Mouse (Mus musculus): ENCODE measurements around the gene Ankrd35. TPM values are rescaled to one million over a fixed set of nuclear protein-coding genes. Genes with fewer than 3 reads are reported as not detected.

Gene Ankrd35
- polyA plus RNA-seq, 1 experiment from 2014 or later: 1.8 TPM

DNA sequence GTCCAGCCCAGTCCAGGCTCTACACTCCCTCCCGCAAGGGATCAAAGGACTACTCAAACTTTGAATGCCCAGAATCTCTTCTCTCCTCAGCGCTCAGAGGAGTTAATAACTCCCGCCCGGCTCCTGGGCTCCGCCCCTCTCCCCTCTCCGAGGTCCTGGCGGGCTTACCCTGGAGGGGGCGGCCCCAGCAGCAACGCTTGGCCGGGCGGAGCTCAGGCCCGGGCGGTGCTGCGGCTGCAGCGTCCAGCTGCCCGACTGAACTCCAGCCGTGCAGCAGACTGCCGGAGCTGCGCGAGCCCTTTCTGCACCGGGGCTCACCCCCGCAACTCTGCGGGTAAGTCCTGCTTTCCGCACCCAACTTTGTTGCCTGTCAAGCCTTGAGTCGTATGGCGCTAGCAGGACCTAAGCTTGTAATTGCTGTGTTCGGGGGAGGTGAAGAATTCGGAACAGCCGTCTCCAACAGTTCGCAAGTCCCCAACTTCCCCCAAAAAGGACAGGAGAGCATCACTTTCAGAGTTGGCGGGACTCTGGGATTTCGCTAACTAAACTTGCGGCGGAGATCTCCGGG, 26.4 kb downstream of the Ankrd35 start, which contains the start of gene Pias3:
Gene Pias3 (plus strand): TSS at position 187 of the 568 bp plus-strand sequence.
- Histone ChIP-seq H3K4me3 (replicated peaks; ENCODE audit: low read length) (peak within 1 kb of the TSS; percentile 89), H3K9ac (peak within 1 kb of the TSS; percentile 85), H3K9me3 (ENCODE audit: control insufficient read depth, low read length) (no peaks in the 10 kb centered on the region), H3K27me3 (ENCODE audit: control insufficient read depth, insufficient read depth, low read length) (no peaks in the 10 kb centered on the region), H3K4me2 (replicated peaks) (peak within 1 kb of the TSS; percentile 79), H3K27ac (peak within 1 kb of the TSS; percentile 92), H3K36me3 (replicated peaks; ENCODE audit: control insufficient read depth, insufficient read depth) (peaks cover 12% of the 10 kb centered on the region), H3K4me1 (replicated peaks; ENCODE audit: control insufficient read depth, insufficient read depth, low read length) (peaks cover 10% of the 10 kb centered on the region)
- ATAC-seq (ENCODE audit: low FRiP score) (peak; percentile 63), DNase-seq (ENCODE audit: low spot score) (peak; percentile 62)
- WGBS: under 1% methylated on average over 33 of the region's 35 CpGs

DNA sequence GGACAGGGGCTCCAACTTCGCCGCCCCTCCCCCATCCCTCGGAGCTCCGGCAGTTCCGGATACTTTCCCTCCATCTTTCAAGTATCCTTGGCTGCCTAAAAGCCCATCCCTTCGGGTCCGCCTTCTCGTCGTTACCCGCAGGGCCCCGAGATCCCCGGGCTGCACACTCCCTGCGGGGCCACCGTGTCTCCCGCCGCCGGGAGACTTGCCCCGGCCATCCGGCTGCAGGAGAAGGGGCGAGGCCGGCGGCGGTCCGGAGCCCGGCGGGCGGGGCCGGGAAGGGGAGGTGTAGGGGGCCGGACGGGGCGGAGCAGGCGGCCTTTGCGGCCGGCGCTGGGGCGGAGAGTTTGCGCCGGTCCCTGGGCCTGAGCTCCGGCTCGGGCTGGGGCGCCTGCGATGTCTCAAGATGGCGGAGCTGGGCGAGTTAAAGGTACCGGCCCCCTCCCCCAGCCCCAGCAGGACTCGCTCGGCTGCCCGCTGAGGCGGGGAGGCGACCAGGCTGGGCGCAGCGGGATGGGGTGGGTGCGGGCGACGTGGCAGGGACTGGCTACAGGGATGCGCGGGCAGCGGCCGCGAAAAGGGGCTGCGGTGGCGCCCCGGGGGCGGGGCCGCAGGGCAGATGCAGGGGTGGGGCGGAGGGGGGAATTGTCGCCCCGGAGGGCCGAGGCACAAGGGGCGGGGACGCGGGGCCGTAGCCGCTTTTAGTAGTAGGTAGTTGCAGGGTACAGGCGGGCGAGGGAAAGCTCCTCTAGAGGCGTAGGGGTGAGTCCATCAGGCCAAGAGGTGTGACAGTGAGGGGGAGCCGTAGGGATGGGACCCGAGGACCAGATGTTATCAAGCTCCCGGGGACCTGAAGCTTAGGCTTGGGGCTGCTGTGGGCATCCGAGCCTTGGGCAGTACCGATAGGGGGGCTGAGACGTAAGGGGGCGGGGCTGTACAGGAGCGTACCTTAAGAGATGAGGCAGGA, 27.1 kb downstream of the Ankrd35 start:
- peak; percentile 93 for ATAC-seq (ENCODE audit: low FRiP score)
- peak overlapping the region; percentile 85 for H3K9ac ChIP-seq
- peaks cover 20% of the 10 kb centered on the region for H3K36me3 ChIP-seq (replicated peaks; ENCODE audit: control insufficient read depth, insufficient read depth)
- H3K4me2 ChIP-seq (replicated peaks): peak overlapping the region; percentile 79
- peak overlapping the region; percentile 89 for H3K4me3 ChIP-seq (replicated peaks; ENCODE audit: low read length)
- peak; percentile 80 for DNase-seq (ENCODE audit: low spot score)
- H3K9me3 ChIP-seq (ENCODE audit: control insufficient read depth, low read length): no peaks in the 10 kb centered on the region
- H3K27me3 ChIP-seq (ENCODE audit: control insufficient read depth, insufficient read depth, low read length): no peaks in the 10 kb centered on the region
- peaks cover 10% of the 10 kb centered on the region for H3K4me1 ChIP-seq (replicated peaks; ENCODE audit: control insufficient read depth, insufficient read depth, low read length)
- H3K27ac ChIP-seq: peak overlapping the region; percentile 92
- 1% methylated on average over 70 of the region's 85 CpGs for WGBS

DNA sequence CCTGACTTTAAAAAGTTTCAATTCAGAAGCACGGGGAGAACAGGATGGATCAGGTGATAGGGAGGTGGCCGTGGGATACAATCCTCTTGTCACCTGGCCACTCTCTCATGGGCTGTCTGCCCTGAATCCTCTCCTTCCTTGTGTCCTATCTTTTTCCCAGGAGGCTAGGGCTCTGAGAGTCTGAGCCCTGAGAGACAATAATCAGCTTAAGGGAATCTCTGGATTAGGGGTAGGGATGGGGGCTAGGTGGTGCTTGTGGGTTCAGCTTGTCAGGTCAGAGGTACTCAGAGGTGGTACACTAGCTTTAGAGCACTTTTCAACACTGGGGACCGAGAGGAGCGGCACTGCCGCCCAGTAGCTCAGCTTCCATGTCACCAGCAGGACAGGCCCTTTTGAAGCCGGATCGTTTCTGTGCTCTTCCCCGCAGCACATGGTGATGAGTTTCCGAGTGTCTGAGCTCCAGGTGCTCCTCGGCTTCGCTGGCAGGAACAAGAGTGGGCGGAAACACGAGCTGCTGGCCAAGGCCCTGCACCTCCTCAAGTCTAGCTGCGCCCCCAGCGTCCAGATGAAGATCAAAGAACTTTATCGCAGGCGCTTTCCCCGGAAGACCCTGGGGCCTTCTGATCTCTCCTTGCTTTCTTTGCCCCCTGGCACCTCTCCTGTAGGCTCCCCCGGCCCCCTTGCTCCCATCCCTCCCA, 29.2 kb downstream of the Ankrd35 start:
- 63% methylated on average over 19 of the region's 19 CpGs for WGBS
- Histone ChIP-seq H3K36me3 (replicated peaks; ENCODE audit: control insufficient read depth, insufficient read depth) (peaks cover 39% of the 10 kb centered on the region), H3K27ac (no peak overlapping the region), H3K9me3 (ENCODE audit: control insufficient read depth, low read length) (no peaks in the 10 kb centered on the region), H3K27me3 (ENCODE audit: control insufficient read depth, insufficient read depth, low read length) (no peaks in the 10 kb centered on the region), H3K4me2 (replicated peaks) (no peak overlapping the region), H3K9ac (no peak overlapping the region), H3K4me3 (replicated peaks; ENCODE audit: low read length) (no peak overlapping the region), H3K4me1 (replicated peaks; ENCODE audit: control insufficient read depth, insufficient read depth, low read length) (peaks cover 10% of the 10 kb centered on the region)
- ATAC-seq (ENCODE audit: low FRiP score) (no peak), DNase-seq (ENCODE audit: low spot score) (no peak)

DNA sequence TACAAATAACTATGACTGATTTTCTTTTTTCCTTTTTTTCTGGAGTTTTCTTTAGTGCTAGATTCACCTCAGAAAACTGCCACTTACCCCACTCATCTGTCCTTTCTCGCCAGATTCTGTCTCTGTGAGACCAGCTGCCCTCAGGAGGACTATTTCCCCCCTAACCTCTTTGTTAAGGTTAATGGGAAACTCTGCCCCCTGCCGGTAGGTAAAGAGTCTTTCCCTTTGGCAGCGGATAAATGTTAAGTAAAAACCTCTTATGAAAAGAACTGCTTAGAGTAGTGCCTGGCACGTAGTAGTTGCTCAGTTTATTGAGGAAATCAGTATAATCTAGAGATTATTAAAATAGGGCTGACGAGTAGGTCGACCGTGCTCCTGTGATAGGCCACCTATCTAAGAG, 30.4 kb downstream of the Ankrd35 start:
- Histone ChIP-seq H3K36me3 (replicated peaks; ENCODE audit: control insufficient read depth, insufficient read depth) (peaks cover 44% of the 10 kb centered on the region), H3K27ac (no peak overlapping the region), H3K9me3 (ENCODE audit: control insufficient read depth, low read length) (no peaks in the 10 kb centered on the region), H3K9ac (no peak overlapping the region), H3K4me3 (replicated peaks; ENCODE audit: low read length) (no peak overlapping the region), H3K4me2 (replicated peaks) (no peak overlapping the region), H3K27me3 (ENCODE audit: control insufficient read depth, insufficient read depth, low read length) (no peaks in the 10 kb centered on the region), H3K4me1 (replicated peaks; ENCODE audit: control insufficient read depth, insufficient read depth, low read length) (peaks cover 10% of the 10 kb centered on the region)
- DNase-seq (ENCODE audit: low spot score): no peak
- ATAC-seq (ENCODE audit: low FRiP score): no peak
- WGBS: 56% methylated on average over 7 of the region's 7 CpGs

DNA sequence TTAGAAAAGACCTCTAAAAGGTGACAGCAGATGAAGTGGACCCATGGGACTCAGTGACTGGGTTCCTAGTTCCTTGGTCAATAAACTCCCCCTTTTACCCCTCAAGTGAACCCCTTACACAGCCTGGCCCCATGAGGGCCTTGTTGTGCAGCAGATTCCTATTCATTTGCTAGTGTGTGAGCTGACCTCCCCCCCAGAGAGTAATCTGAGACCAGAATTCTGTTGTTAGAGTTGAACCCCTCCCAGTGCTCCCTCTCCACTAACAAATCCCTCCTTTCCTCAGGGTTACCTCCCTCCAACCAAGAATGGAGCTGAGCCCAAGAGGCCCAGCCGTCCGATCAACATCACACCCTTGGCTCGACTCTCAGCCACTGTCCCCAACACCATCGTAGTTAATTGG, 31.1 kb downstream of the Ankrd35 start:
- Histone ChIP-seq H3K27ac (no peak overlapping the region), H3K4me3 (replicated peaks; ENCODE audit: low read length) (no peak overlapping the region), H3K9ac (no peak overlapping the region), H3K27me3 (ENCODE audit: control insufficient read depth, insufficient read depth, low read length) (no peaks in the 10 kb centered on the region), H3K36me3 (replicated peaks; ENCODE audit: control insufficient read depth, insufficient read depth) (peaks cover 47% of the 10 kb centered on the region), H3K4me1 (replicated peaks; ENCODE audit: control insufficient read depth, insufficient read depth, low read length) (peaks cover 10% of the 10 kb centered on the region), H3K9me3 (ENCODE audit: control insufficient read depth, low read length) (no peaks in the 10 kb centered on the region), H3K4me2 (replicated peaks) (no peak overlapping the region)
- DNase-seq (ENCODE audit: low spot score) (no peak), ATAC-seq (ENCODE audit: low FRiP score) (no peak)
- WGBS: 82% methylated on average over 4 of the region's 4 CpGs

- no peaks in the 10 kb centered on the region; the same call in 1 of the 2 replicates for H3K4me1 ChIP-seq (replicated peaks; ENCODE audit: control insufficient read depth, insufficient read depth, low read length)
- 69% methylated on average over 11 of the region's 11 CpGs for WGBS
- DNase-seq (ENCODE audit: low spot score) (no peak), ATAC-seq (ENCODE audit: low FRiP score) (no peak)
- H3K9me3 ChIP-seq (ENCODE audit: control insufficient read depth, low read length): no peaks in the 10 kb centered on the region
- no peak overlapping the region for H3K4me3 ChIP-seq (replicated peaks; ENCODE audit: low read length)
- H3K4me2 ChIP-seq (replicated peaks): no peak overlapping the region
- no peak overlapping the region for H3K9ac ChIP-seq
- H3K27me3 ChIP-seq (ENCODE audit: control insufficient read depth, insufficient read depth, low read length): no peaks in the 10 kb centered on the region
- peaks cover 47% of the 10 kb centered on the region for H3K36me3 ChIP-seq (replicated peaks; ENCODE audit: control insufficient read depth, insufficient read depth)
- no peak overlapping the region for H3K27ac ChIP-seq
These were observed 34.8 kb downstream of the Ankrd35 start for GRCm38 (mm10) chr3:96704778-96705177.

DNA sequence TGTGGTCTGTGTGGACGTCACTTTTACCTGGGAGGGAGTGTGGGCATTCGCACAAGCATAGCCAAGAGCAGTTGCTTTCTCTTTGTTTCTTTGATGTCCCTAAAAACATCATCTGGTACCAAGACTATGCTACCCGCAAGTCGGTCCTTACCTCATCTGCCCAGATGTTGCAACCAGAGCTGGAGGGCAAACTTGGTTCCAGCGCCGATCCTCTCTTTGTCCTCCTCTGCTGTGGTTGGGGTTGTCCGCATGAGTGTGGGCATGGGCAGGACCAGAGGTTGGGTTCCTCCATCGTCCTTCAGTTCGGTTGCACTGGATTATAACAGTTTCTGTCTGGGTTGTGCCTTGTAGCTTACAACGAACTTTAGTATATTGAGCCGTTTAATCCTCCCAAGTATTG, 36.3 kb downstream of the Ankrd35 start:
- Histone ChIP-seq H3K27me3 (ENCODE audit: control insufficient read depth, insufficient read depth, low read length) (no peaks in the 10 kb centered on the region), H3K9me3 (ENCODE audit: control insufficient read depth, low read length) (no peaks in the 10 kb centered on the region), H3K4me1 (replicated peaks; ENCODE audit: control insufficient read depth, insufficient read depth, low read length) (no peaks in the 10 kb centered on the region; the same call in 1 of the 2 replicates), H3K9ac (no peak overlapping the region), H3K4me3 (replicated peaks; ENCODE audit: low read length) (no peak overlapping the region), H3K36me3 (replicated peaks; ENCODE audit: control insufficient read depth, insufficient read depth) (peaks cover 47% of the 10 kb centered on the region), H3K27ac (no peak overlapping the region), H3K4me2 (replicated peaks) (no peak overlapping the region)
- 93% methylated on average over 11 of the region's 11 CpGs for WGBS
- DNase-seq (ENCODE audit: low spot score) (no peak), ATAC-seq (ENCODE audit: low FRiP score) (no peak)

DNA sequence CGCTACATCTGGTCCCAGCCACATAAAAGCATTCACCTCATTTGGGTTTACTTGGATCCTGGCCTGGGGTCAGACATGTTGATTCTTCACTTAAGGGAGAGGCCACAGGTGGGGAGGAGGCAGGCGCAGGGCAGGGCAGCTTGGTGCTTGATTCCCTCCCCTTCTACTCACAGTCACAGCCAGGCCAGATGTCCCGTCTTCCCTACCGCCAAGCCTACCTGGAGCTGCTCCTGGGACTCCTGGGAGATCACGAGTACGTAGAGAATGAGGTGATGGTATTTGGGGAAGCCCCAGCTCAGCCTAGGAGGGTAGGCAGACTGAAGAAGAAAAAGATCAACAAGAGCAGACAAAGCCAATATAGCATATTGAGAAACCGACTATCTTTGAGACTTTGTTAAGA, 37.1 kb downstream of the Ankrd35 start:
- H3K36me3 ChIP-seq (replicated peaks; ENCODE audit: control insufficient read depth, insufficient read depth): peaks cover 47% of the 10 kb centered on the region
- no peak overlapping the region for H3K27ac ChIP-seq
- no peak overlapping the region for H3K4me3 ChIP-seq (replicated peaks; ENCODE audit: low read length)
- H3K9me3 ChIP-seq (ENCODE audit: control insufficient read depth, low read length): no peaks in the 10 kb centered on the region
- ATAC-seq (ENCODE audit: low FRiP score): no peak
- H3K9ac ChIP-seq: no peak overlapping the region
- no peak for DNase-seq (ENCODE audit: low spot score)
- no peak overlapping the region for H3K4me2 ChIP-seq (replicated peaks)
- H3K4me1 ChIP-seq (replicated peaks; ENCODE audit: control insufficient read depth, insufficient read depth, low read length): no peaks in the 10 kb centered on the region; the same call in 1 of the 2 replicates
- 78% methylated on average over 7 of the region's 7 CpGs for WGBS
- H3K27me3 ChIP-seq (ENCODE audit: control insufficient read depth, insufficient read depth, low read length): no peaks in the 10 kb centered on the region
